Mouse (Mus musculus): ENCODE data around the gene Pcdh10. TPM values are rescaled to one million over a fixed set of nuclear protein-coding genes. Genes with fewer than 3 reads are reported as not detected.

The Pcdh10 gene
- polyA plus RNA-seq, 1 experiment = 73.4 TPM

- DNase-seq (ENCODE audit: low read depth) = peak; percentile 68
- no peak for TF ChIP-seq CTCF (IDR thresholded peaks at IDR 0.05; ENCODE audit: borderline replicate concordance, extremely low read depth, insufficient read depth, insufficient read length)
Observed at GRCm38 (mm10) chr3:45382032-45382755, 4.0 kb downstream of the Pcdh10 start.

GRCm38 (mm10) chr3:45383831-45384230 lies 5.6 kb downstream of the Pcdh10 start:
- peak; percentile 67 for DNase-seq (ENCODE audit: low read depth)

GRCm38 (mm10) chr3:45385028-45385427 lies 6.8 kb downstream of the Pcdh10 start:
- peak; percentile 95 for DNase-seq (ENCODE audit: low read depth)
- TF ChIP-seq CTCF (IDR thresholded peaks at IDR 0.05; ENCODE audit: borderline replicate concordance, extremely low read depth, insufficient read depth, insufficient read length) (no peak), POLR2A (IDR thresholded peaks at IDR 0.05; ENCODE audit: borderline replicate concordance, extremely low read depth, insufficient read depth, insufficient read length, poor library complexity, severe bottlenecking) (no peak)

More at GRCm38 (mm10) chr3:45383831-45384230, 5.6 kb downstream of the Pcdh10 start:
- no peak for TF ChIP-seq POLR2A (IDR thresholded peaks at IDR 0.05; ENCODE audit: borderline replicate concordance, extremely low read depth, insufficient read depth, insufficient read length, poor library complexity, severe bottlenecking)
- TF ChIP-seq CTCF (IDR thresholded peaks at IDR 0.05; ENCODE audit: borderline replicate concordance, extremely low read depth, insufficient read depth, insufficient read length) = no peak

DNA sequence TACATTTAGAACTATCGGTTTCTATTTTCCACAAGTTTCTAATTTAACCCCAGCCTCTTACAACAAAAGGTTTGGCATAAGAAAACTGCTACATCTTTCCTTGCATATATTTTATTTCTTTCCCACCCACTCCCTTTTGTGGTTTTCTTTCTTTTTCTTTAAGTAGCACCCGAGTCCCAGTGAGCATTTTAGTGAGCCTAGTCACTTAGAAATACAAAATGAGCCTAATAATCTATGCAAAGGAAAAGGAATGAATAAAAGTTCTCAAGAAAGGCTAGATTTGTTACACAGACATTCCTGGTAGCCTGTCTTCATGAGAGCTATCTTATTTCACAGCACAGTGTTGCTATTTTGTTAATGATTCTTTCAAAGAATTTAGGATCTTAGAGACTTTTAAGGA lies 7.3 kb downstream of the Pcdh10 start:
- peak; percentile 81 for DNase-seq (ENCODE audit: low read depth)
- TF ChIP-seq CTCF (IDR thresholded peaks at IDR 0.05; ENCODE audit: borderline replicate concordance, extremely low read depth, insufficient read depth, insufficient read length) (no peak), POLR2A (IDR thresholded peaks at IDR 0.05; ENCODE audit: borderline replicate concordance, extremely low read depth, insufficient read depth, insufficient read length, poor library complexity, severe bottlenecking) (no peak)

GRCm38 (mm10) chr3:45386512-45386911 lies 8.3 kb downstream of the Pcdh10 start:
- DNase-seq (ENCODE audit: low read depth) = peak; percentile 43
- TF ChIP-seq POLR2A (IDR thresholded peaks at IDR 0.05; ENCODE audit: borderline replicate concordance, extremely low read depth, insufficient read depth, insufficient read length, poor library complexity, severe bottlenecking) = no peak
- TF ChIP-seq CTCF (IDR thresholded peaks at IDR 0.05; ENCODE audit: borderline replicate concordance, extremely low read depth, insufficient read depth, insufficient read length) = no peak

GRCm38 (mm10) chr3:45397101-45397500 lies 18.9 kb downstream of the Pcdh10 start:
- peak; percentile 28 for DNase-seq (ENCODE audit: low read depth)
- TF ChIP-seq CTCF (IDR thresholded peaks at IDR 0.05; ENCODE audit: borderline replicate concordance, extremely low read depth, insufficient read depth, insufficient read length) (no peak), POLR2A (IDR thresholded peaks at IDR 0.05; ENCODE audit: borderline replicate concordance, extremely low read depth, insufficient read depth, insufficient read length, poor library complexity, severe bottlenecking) (no peak)

- no peak for TF ChIP-seq POLR2A (IDR thresholded peaks at IDR 0.05; ENCODE audit: borderline replicate concordance, extremely low read depth, insufficient read depth, insufficient read length, poor library complexity, severe bottlenecking)
- TF ChIP-seq CTCF (IDR thresholded peaks at IDR 0.05; ENCODE audit: borderline replicate concordance, extremely low read depth, insufficient read depth, insufficient read length) = no peak
- DNase-seq (ENCODE audit: low read depth) = peak; percentile 49
Observed at GRCm38 (mm10) chr3:45403239-45403638, 25.0 kb downstream of the Pcdh10 start.

GRCm38 (mm10) chr3:45431691-45432090 lies 53.5 kb downstream of the Pcdh10 start:
- peak; percentile 91 for DNase-seq (ENCODE audit: low read depth)

DNA sequence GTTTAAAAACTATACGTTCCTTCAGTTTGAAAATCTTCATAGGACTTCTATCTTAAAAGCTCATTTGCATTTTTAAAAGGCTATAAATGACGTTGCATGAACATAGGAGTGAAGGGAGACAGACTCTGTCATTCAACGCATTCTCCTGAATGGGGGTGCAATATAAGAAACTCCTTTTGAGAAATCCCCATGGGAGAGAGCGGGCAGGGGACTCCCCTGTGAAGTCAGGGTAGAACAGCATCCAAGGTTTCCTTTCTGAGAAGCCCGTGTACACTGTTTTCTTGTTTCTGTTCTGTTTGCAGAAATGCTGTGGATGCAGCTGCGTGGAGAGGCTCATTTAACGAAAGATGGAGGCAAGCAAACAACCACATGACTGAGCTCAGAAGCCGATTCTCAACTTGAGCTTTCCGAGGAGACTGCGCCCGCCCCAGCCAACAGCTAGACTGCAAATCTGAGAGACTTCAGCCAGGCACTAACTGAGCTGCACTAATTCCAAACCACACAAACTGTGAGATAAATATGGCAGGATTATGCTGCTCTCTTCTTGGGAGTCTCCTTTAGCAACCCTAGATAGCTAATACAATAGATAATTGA lies 54.1 kb downstream of the Pcdh10 start:
- DNase-seq (ENCODE audit: low read depth) = peak; percentile 64
- TF ChIP-seq CTCF (IDR thresholded peaks at IDR 0.05; ENCODE audit: borderline replicate concordance, extremely low read depth, insufficient read depth, insufficient read length) (no peak), POLR2A (IDR thresholded peaks at IDR 0.05; ENCODE audit: borderline replicate concordance, extremely low read depth, insufficient read depth, insufficient read length, poor library complexity, severe bottlenecking) (no peak)

More at GRCm38 (mm10) chr3:45431691-45432090, 53.5 kb downstream of the Pcdh10 start:
- TF ChIP-seq CTCF (IDR thresholded peaks at IDR 0.05; ENCODE audit: borderline replicate concordance, extremely low read depth, insufficient read depth, insufficient read length) (no peak), POLR2A (IDR thresholded peaks at IDR 0.05; ENCODE audit: borderline replicate concordance, extremely low read depth, insufficient read depth, insufficient read length, poor library complexity, severe bottlenecking) (no peak)
